Mouse (Mus musculus) kidney, postnatal 0 days (tissue): ENCODE measurements around the gene Tbc1d24. TPM values are rescaled to one million over a fixed set of nuclear protein-coding genes. Genes with fewer than 3 reads are reported as not detected.

ENCODE experiments used
- ATAC-seq: fragments of 200-750 bp; cut with Nextera tagmentation; replicated peaks from 2 replicates; pipeline ENCODE4 v1.8.0; 2017; ENCODE audit warnings: low read depth, moderate number of reproducible peaks, moderate TSS enrichment, moderate library complexity; ENCODE audit not compliant: low FRiP score
- DNase-seq: peaks from one replicate; pipeline ENCODE4 v3.0.0-alpha.2; 2016; ENCODE audit warnings: low spot score
- H3K27ac ChIP-seq: fragments of 300-500 bp; sonication (generic); 2 replicates; pipeline ENCODE4 v1.5.1; 2014; ENCODE audit warnings: mild to moderate bottlenecking
- H3K27me3 ChIP-seq: fragments of 300-500 bp; sonication (generic); 2 replicates; pipeline ENCODE4 v1.6.1; 2014; ENCODE audit warnings: low read length, mixed read lengths; ENCODE audit not compliant: insufficient read depth
- H3K36me3 ChIP-seq: fragments of 300-500 bp; sonication (generic); 2 replicates; pipeline ENCODE4 v1.6.1; 2014; ENCODE audit warnings: low read length, mixed read lengths; ENCODE audit not compliant: insufficient read depth
- H3K4me1 ChIP-seq: fragments of 300-500 bp; sonication (generic); replicated peaks from 2 replicates; pipeline ENCODE4 v1.6.1; 2014; ENCODE audit warnings: antibody characterized with exemption, low read length, mixed read lengths; ENCODE audit not compliant: insufficient read depth
- H3K4me2 ChIP-seq: fragments of 300-500 bp; sonication (generic); 2 replicates; pipeline ENCODE4 v1.6.1; 2014; ENCODE audit warnings: mild to moderate bottlenecking, low read length, moderate library complexity, mixed read lengths
- H3K4me3 ChIP-seq: fragments of 300-500 bp; sonication (generic); replicated peaks from 2 replicates; pipeline ENCODE4 v1.5.1; 2014; ENCODE audit warnings: low read depth, low read length
- H3K9ac ChIP-seq: fragments of 300-500 bp; sonication (generic); 2 replicates; pipeline ENCODE4 v1.6.1; 2014; ENCODE audit warnings: low read depth, low read length
- H3K9me3 ChIP-seq: fragments of 300-500 bp; sonication (generic); replicated peaks from 2 replicates; pipeline ENCODE4 v1.6.1; 2016; ENCODE audit warnings: low read length, inconsistent platforms, mixed read lengths
- CTCF ChIP-seq: IDR thresholded peaks from 2 replicates; pipeline ENCODE4 v1.5.1; 2016; ENCODE audit warnings: antibody characterized with exemption, low read depth, mild to moderate bottlenecking, moderate library complexity
- whole genome bisulfite sequencing: fragments of 180-500 bp; shearing (Covaris S2); extraction: QIAGEN DNeasy Blood & Tissue Kit; methylation state at CpG from one replicate; pipeline ENCODE4 v1.1.7; 2014; 5-methylcytosine and 5-hydroxymethylcytosine counted together
- microRNA-seq: library from miRNA; unstranded; fragments of <30 nt; microRNA quantifications from one replicate; pipeline ENCODE4, GENCODE M21; 2016
- polyA plus RNA-seq: library from polyadenylated mRNA; unstranded; fragments of >200 nt; fragmentation: Nextera tagmentation; extraction: Ambion mirVana; gene quantifications from 2 replicates; pipeline ENCODE4 v1.2.1, GENCODE M21; 2015

Gene Tbc1d24
- polyA plus RNA-seq, 1 experiment from 2014 or later = 2.3 TPM

DNA sequence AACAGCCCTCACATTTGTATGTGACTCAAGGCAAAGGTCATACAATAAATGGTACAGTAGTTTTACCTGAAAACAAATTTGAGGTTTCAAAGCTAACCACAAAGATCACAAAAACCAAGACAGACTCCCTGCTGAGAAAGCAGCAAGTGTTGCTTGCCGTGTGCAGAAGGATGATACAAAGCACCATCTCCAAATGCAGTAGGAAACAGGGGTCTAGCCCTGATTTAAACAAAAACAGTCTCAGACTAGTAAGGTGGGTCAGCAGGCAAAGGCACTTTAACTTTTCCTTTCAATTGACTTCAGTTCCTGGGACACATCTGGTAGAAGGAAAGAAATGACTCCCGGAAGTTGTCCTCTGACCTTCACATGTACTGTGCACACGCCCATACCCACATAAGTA is 78.6 kb downstream of the Tbc1d24 start:
- Histone ChIP-seq H3K27ac (no peak overlapping the region), H3K4me3 (no peak overlapping the region), H3K4me2 (no peak overlapping the region), H3K36me3 (no peaks in the 10 kb centered on the region), H3K9ac (no peak overlapping the region), H3K9me3 (no peaks in the 10 kb centered on the region), H3K27me3 (no peaks in the 10 kb centered on the region), H3K4me1 (no peaks in the 10 kb centered on the region)
- no peak for TF ChIP-seq CTCF
- WGBS = 69% methylated on average over 3 of the region's 3 CpGs
- ATAC-seq (no peak), DNase-seq (no peak)

Small RNA genes within 50 kb of the gene (microRNA-seq; reads per million reads assigned to microRNA genes)
- gene Mir5134 = 1.4 reads per million
- 0.80 reads per million for gene Mir6965

Other genes starting within 250 kb of the Tbc1d24 start
- 0.18 and 0.25 TPM in 2 replicates for gene Prss30, start 225.0 kb downstream of the Tbc1d24 start, polyA plus RNA-seq
- gene Prss22, start 207.5 kb downstream of the Tbc1d24 start, polyA plus RNA-seq = 0.43 and 0.72 TPM in 2 replicates
- gene Prss27, start 167.4 kb downstream of the Tbc1d24 start, polyA plus RNA-seq = 0.68 and 0.78 TPM in 2 replicates
- 47.6 and 51.2 TPM in 2 replicates for gene Kctd5, start 132.1 kb downstream of the Tbc1d24 start, polyA plus RNA-seq
- 28.7 and 29.4 TPM in 2 replicates for gene Pdpk1, start 54.6 kb downstream of the Tbc1d24 start, polyA plus RNA-seq
- 47.9 and 52.5 TPM in 2 replicates for gene Amdhd2, start 41.8 kb downstream of the Tbc1d24 start, polyA plus RNA-seq
- gene Atp6v0c, start 35.9 kb downstream of the Tbc1d24 start, polyA plus RNA-seq = 974 and 1,011 TPM in 2 replicates
- 2.7 and 4.0 TPM in 2 replicates for gene Ntn3, start 4.0 kb upstream of the Tbc1d24 start, polyA plus RNA-seq
- gene Tedc2, start 15.3 kb upstream of the Tbc1d24 start, polyA plus RNA-seq = 6.1 and 6.7 TPM in 2 replicates
- gene Ccnf, start 45.9 kb upstream of the Tbc1d24 start, polyA plus RNA-seq = 18.3 and 23.2 TPM in 2 replicates
- not detected in 2 replicates for gene Abca17, start 145.5 kb upstream of the Tbc1d24 start, polyA plus RNA-seq
- 21.8 TPM in 2 replicates for gene Abca3, start 146.4 kb upstream of the Tbc1d24 start, polyA plus RNA-seq
- 191 and 203 TPM in 2 replicates for gene Rnps1, start 209.0 kb upstream of the Tbc1d24 start, polyA plus RNA-seq
- 109 and 136 TPM in 2 replicates for gene Eci1, start 221.1 kb upstream of the Tbc1d24 start, polyA plus RNA-seq
- 3.8 and 4.1 TPM in 2 replicates for gene Dnase1l2, start 237.5 kb upstream of the Tbc1d24 start, polyA plus RNA-seq